Mouse (Mus musculus) liver, postnatal 0 days (tissue): Measurements from ENCODE around the gene Foxo3.

Experiments used
- CTCF ChIP-seq: sonication (generic); IDR thresholded peaks from 2 replicates; pipeline ENCODE4 v1.5.1; 2016; ENCODE audit warnings: antibody characterized with exemption, low read depth
- EP300 ChIP-seq: IDR thresholded peaks from 2 replicates; pipeline ENCODE4 v1.6.1; 2016; ENCODE audit warnings: antibody characterized with exemption, low read depth, mild to moderate bottlenecking

GRCm38 (mm10) chr10:42263701-42264100, 12.9 kb downstream of the Foxo3 start:
- no peak for TF ChIP-seq CTCF
- TF ChIP-seq EP300, result no peak
